Mouse (Mus musculus): ENCODE measurements at regions not wholly inside any gene's neighbourhood (a gene's known extent, or its start where the extent isn't known, plus 50 kb on each side); places are given as distances from the start of the nearest gene placed in this dataset.
A peak's percentile ranks its signal among the peaks of the same experiment; 100 is the strongest.

DNA sequence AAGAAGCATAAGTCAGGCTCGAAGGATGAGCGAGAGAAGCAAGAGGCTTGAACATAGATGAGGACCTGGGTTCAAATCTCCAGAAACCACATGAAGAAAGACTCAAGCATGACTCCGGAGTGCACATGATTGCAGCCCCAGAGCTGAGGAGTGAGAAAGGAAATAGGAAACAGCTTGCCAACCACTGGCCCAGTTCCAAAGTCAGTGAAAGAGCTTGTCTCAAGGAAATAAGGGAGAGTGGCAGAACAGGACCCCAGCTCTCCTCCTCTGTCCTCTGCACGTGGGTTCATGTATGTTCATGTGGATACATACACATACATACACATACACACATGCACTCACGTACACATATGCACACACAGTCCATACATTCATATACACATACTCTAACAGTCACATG, 156.9 kb upstream of the Spred2 start:
- WGBS, result 76% methylated on average over 5 of the region's 5 CpGs
- peaks cover 10% of the 10 kb centered on the region for H3K4me1 ChIP-seq (ENCODE audit: control insufficient read depth, insufficient read depth, low read length)
- no peak overlapping the region for H3K27ac ChIP-seq (ENCODE audit: insufficient read depth, low read length)
- no peak overlapping the region for H3K4me3 ChIP-seq (replicated peaks; ENCODE audit: insufficient read depth, low read depth, low read length)
- no peak for TF ChIP-seq CTCF (IDR thresholded peaks at IDR 0.05; ENCODE audit: borderline replicate concordance, insufficient read depth, low read depth, low read length)
- TF ChIP-seq POLR2A (IDR thresholded peaks at IDR 0.05; ENCODE audit: borderline replicate concordance, insufficient read depth, low read length), result no peak
- DNase-seq, result no peak
- H3K27me3 ChIP-seq (ENCODE audit: control insufficient read depth, insufficient read depth, low read length), result no peaks in the 10 kb centered on the region

DNA sequence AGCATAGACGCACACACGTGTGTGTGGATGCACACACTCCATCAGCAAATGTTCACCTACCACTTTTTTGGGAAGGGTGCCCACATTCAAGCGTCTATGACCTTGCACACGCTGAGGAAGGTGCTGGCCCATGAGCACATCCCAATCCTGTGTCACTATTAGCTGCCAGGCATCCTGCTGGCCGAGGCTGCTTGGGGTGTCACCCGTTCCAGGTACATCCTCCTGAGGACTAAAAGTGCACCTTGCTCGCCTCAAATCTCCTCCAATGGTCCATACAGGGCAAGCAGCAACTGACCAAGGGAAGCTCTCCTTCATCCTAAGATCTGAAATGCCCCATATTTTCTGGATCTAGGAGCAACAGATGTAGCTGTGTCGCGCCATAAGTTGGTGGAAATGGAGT, 156.3 kb upstream of the Spred2 start:
- DNase-seq, result no peak
- H3K27me3 ChIP-seq (ENCODE audit: control insufficient read depth, insufficient read depth, low read length), result no peaks in the 10 kb centered on the region
- no peak overlapping the region for H3K27ac ChIP-seq (ENCODE audit: insufficient read depth, low read length)
- TF ChIP-seq CTCF (IDR thresholded peaks at IDR 0.05; ENCODE audit: borderline replicate concordance, insufficient read depth, low read depth, low read length), result no peak
- WGBS, result 62% methylated on average over 9 of the region's 9 CpGs
- no peak overlapping the region for H3K4me3 ChIP-seq (replicated peaks; ENCODE audit: insufficient read depth, low read depth, low read length)
- peaks cover 10% of the 10 kb centered on the region for H3K4me1 ChIP-seq (ENCODE audit: control insufficient read depth, insufficient read depth, low read length)

DNA sequence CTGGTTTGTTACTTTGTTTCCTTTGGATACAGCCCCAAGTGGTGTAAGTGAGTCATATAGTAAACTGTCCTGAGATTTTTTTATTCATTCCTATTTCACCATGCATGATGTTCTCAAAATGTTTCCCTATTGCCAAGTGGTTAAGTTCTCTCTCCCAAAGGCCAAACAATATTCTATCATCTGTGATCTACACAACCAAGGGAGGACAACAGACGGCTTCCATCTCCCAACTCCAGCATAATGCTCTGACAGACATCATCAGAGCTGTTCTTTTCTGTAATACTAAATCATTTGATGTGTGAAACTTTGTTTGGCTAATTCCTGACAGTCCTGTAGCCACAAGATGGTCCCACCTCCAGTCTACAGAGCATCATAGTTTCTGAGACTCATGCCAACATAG, 155.2 kb upstream of the Spred2 start:
- H3K4me1 ChIP-seq (ENCODE audit: control insufficient read depth, insufficient read depth, low read length), result peaks cover 10% of the 10 kb centered on the region
- no peaks in the 10 kb centered on the region for H3K27me3 ChIP-seq (ENCODE audit: control insufficient read depth, insufficient read depth, low read length)
- 100% methylated on average over 1 of the region's 1 CpGs for WGBS
- no peak for TF ChIP-seq CTCF (IDR thresholded peaks at IDR 0.05; ENCODE audit: borderline replicate concordance, insufficient read depth, low read depth, low read length)
- TF ChIP-seq POLR2A (IDR thresholded peaks at IDR 0.05; ENCODE audit: borderline replicate concordance, insufficient read depth, low read length), result no peak
- H3K4me3 ChIP-seq (replicated peaks; ENCODE audit: insufficient read depth, low read depth, low read length), result no peak overlapping the region
- no peak for DNase-seq
- no peak overlapping the region for H3K27ac ChIP-seq (ENCODE audit: insufficient read depth, low read length)

- TF ChIP-seq POLR2A (IDR thresholded peaks at IDR 0.05; ENCODE audit: borderline replicate concordance, insufficient read depth, low read length), result no peak
- TF ChIP-seq CTCF (IDR thresholded peaks at IDR 0.05; ENCODE audit: borderline replicate concordance, insufficient read depth, low read depth, low read length), result no peak
- 65% methylated on average over 9 of the region's 9 CpGs for WGBS
- no peak overlapping the region for H3K27ac ChIP-seq (ENCODE audit: insufficient read depth, low read length)
- H3K4me1 ChIP-seq (ENCODE audit: control insufficient read depth, insufficient read depth, low read length), result peaks cover 16% of the 10 kb centered on the region
- no peak overlapping the region for H3K4me3 ChIP-seq (replicated peaks; ENCODE audit: insufficient read depth, low read depth, low read length)
- no peak for DNase-seq
- H3K27me3 ChIP-seq (ENCODE audit: control insufficient read depth, insufficient read depth, low read length), result no peaks in the 10 kb centered on the region
Observed at GRCm38 (mm10) chr11:19774010-19774409, 150.2 kb upstream of the Spred2 start.

- 93% methylated on average over 4 of the region's 4 CpGs for WGBS
- Histone ChIP-seq H3K27ac (ENCODE audit: insufficient read depth, low read length) (no peak overlapping the region), H3K27me3 (ENCODE audit: control insufficient read depth, insufficient read depth, low read length) (no peaks in the 10 kb centered on the region), H3K4me1 (ENCODE audit: control insufficient read depth, insufficient read depth, low read length) (peaks cover 10% of the 10 kb centered on the region), H3K4me3 (replicated peaks; ENCODE audit: insufficient read depth, low read depth, low read length) (no peak overlapping the region)
- no peak for TF ChIP-seq CTCF (IDR thresholded peaks at IDR 0.05; ENCODE audit: borderline replicate concordance, insufficient read depth, low read depth, low read length)
- no peak for TF ChIP-seq POLR2A (IDR thresholded peaks at IDR 0.05; ENCODE audit: borderline replicate concordance, insufficient read depth, low read length)
- no peak for DNase-seq
Observed at GRCm38 (mm10) chr11:19775741-19776140, 148.4 kb upstream of the Spred2 start.

- Histone ChIP-seq H3K4me3 (replicated peaks; ENCODE audit: insufficient read depth, low read depth, low read length) (no peak overlapping the region), H3K4me1 (ENCODE audit: control insufficient read depth, insufficient read depth, low read length) (peaks cover 10% of the 10 kb centered on the region), H3K27me3 (ENCODE audit: control insufficient read depth, insufficient read depth, low read length) (no peaks in the 10 kb centered on the region), H3K27ac (ENCODE audit: insufficient read depth, low read length) (no peak overlapping the region)
- WGBS, result 27% methylated on average over 9 of the region's 9 CpGs
- TF ChIP-seq CTCF (IDR thresholded peaks at IDR 0.05; ENCODE audit: borderline replicate concordance, insufficient read depth, low read depth, low read length), result no peak
- TF ChIP-seq POLR2A (IDR thresholded peaks at IDR 0.05; ENCODE audit: borderline replicate concordance, insufficient read depth, low read length), result no peak
- DNase-seq, result peak; percentile 17 to 45
Observed at GRCm38 (mm10) chr11:19776473-19777200, 147.5 kb upstream of the Spred2 start.

- Histone ChIP-seq H3K27me3 (ENCODE audit: control insufficient read depth, insufficient read depth, low read length) (no peaks in the 10 kb centered on the region; the same call in 1 of the 2 replicates), H3K4me1 (ENCODE audit: control insufficient read depth, insufficient read depth, low read length) (peaks cover 10% of the 10 kb centered on the region), H3K27ac (ENCODE audit: insufficient read depth, low read length) (no peak overlapping the region), H3K4me3 (replicated peaks; ENCODE audit: insufficient read depth, low read depth, low read length) (no peak overlapping the region)
- 84% methylated on average over 2 of the region's 2 CpGs for WGBS
- TF ChIP-seq POLR2A (IDR thresholded peaks at IDR 0.05; ENCODE audit: borderline replicate concordance, insufficient read depth, low read length) (no peak), CTCF (IDR thresholded peaks at IDR 0.05; ENCODE audit: borderline replicate concordance, insufficient read depth, low read depth, low read length) (no peak)
- DNase-seq, result no peak
Observed at GRCm38 (mm10) chr11:19778191-19778590, 146.0 kb upstream of the Spred2 start.

DNA sequence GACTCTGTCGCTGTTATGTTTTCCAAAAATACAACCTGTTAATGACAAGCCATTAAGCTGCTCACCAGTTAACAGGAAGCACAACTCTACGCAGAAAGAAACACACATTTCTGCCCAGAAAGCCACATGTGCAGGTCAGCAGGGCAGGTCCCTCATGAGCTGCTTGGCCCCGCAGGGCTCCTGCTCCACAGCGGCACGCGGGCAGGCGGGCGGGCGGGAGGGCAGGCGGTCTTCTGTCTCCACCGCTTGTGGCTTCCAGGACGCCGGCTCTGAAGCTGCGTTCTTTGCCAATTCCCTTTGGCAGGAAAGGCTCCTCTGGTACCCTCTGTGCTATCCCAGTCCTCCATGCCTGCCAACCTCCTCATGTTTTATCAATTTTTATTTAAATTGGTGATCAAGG, 139.1 kb upstream of the Spred2 start:
- Histone ChIP-seq H3K27ac (ENCODE audit: insufficient read depth, low read length) (no peak overlapping the region), H3K4me3 (replicated peaks; ENCODE audit: insufficient read depth, low read depth, low read length) (no peak overlapping the region), H3K4me1 (ENCODE audit: control insufficient read depth, insufficient read depth, low read length) (no peaks in the 10 kb centered on the region), H3K27me3 (ENCODE audit: control insufficient read depth, insufficient read depth, low read length) (no peaks in the 10 kb centered on the region; the same call in 1 of the 2 replicates)
- DNase-seq, result peak in 1 of 2 experiments; percentile 21
- TF ChIP-seq POLR2A (IDR thresholded peaks at IDR 0.05; ENCODE audit: borderline replicate concordance, insufficient read depth, low read length) (no peak), CTCF (IDR thresholded peaks at IDR 0.05; ENCODE audit: borderline replicate concordance, insufficient read depth, low read depth, low read length) (no peak)
- 14% methylated on average over 14 of the region's 14 CpGs for WGBS

Measured in cerebellum, adult 2 months (tissue).